Mouse (Mus musculus) small intestine, adult 2 months (tissue): ENCODE results near the gene Sin3a.

Experiments used
- CTCF ChIP-seq: fragments of 200-500 bp; IDR thresholded peaks from 2 replicates; pipeline ENCODE4 v1.5.1; 2012; ENCODE audit warnings: low read depth, mild to moderate bottlenecking, control low read depth, inconsistent platforms, low read length, moderate library complexity, mixed read lengths; ENCODE audit not compliant: insufficient replicate concordance, insufficient read length; ENCODE audit errors: extremely low read depth
- POLR2A ChIP-seq: fragments of 200-500 bp; IDR thresholded peaks from 2 replicates; pipeline ENCODE4 v1.6.1; 2012; ENCODE audit warnings: low read depth, mild to moderate bottlenecking, control low read depth, inconsistent platforms, low read length, moderate library complexity

- TF ChIP-seq CTCF: no peak
- TF ChIP-seq POLR2A: no peak
Observed at GRCm38 (mm10) chr9:57070800-57071545, 867 bp upstream of the Sin3a start.
